12 mouse cellular contexts compared by ENCODE assay signal in genomic region chr14:20113189-20113961, GRCm38 (mm10). TPM values are rescaled to one million over a fixed set of nuclear protein-coding genes. Genes with fewer than 3 reads are reported as not detected.
DNase-seq lines count a peak whose midpoint lies in the region; ATAC-seq and TF ChIP-seq lines count a peak whose summit lies in the region.
"Had no signal": no experiment of that assay in that cellular context is flagged by ENCODE, and none has a peak within 500 bp of the region (broad histone marks: within the 10 kb centered on the region; RNA-seq: fewer than 3 reads in every experiment).

No protein-coding gene starts in this region.

- WGBS in liver, adult 2 months: 47% methylated on average over 7 of the region's 7 CpGs

- TF ChIP-seq POLR2A in liver, adult 2 months (IDR thresholded peaks at IDR 0.05; ENCODE audit: extremely low read depth, insufficient read depth, low read length): no peak

- H3K36me3 ChIP-seq in liver, adult 2 months (ENCODE audit: control insufficient read depth, insufficient read depth, low read length): no peaks in the 10 kb centered on the region
- no peaks in the 10 kb centered on the region for H3K36me3 ChIP-seq in splenic B cell, adult 2 months (ENCODE audit: control insufficient read depth, insufficient read depth, low read length, poor library complexity, severe bottlenecking)
- H3K36me3 ChIP-seq: embryonic facial prominence, embryonic 12.5 days; forebrain, embryonic 12.5 days had no signal

- H3K27me3 ChIP-seq in liver, adult 2 months (ENCODE audit: control insufficient read depth, insufficient read depth, low read length): no peaks in the 10 kb centered on the region
- H3K27me3 ChIP-seq in splenic B cell, adult 2 months (ENCODE audit: control insufficient read depth, insufficient read depth, low read length, poor library complexity, severe bottlenecking): no peaks in the 10 kb centered on the region
- H3K27me3 ChIP-seq: embryonic facial prominence, embryonic 12.5 days had no signal

- H3K27ac ChIP-seq in liver, adult 2 months (replicated peaks; ENCODE audit: insufficient read depth, low read depth, low read length): no peak overlapping the region
- H3K27ac ChIP-seq: embryonic facial prominence, embryonic 12.5 days; forebrain, embryonic 12.5 days; left cerebral cortex, adult 2 months had no signal

- H3K4me3 ChIP-seq in liver, adult 2 months (ENCODE audit: insufficient read depth, low read depth, low read length): no peak overlapping the region
- H3K4me3 ChIP-seq: embryonic facial prominence, embryonic 12.5 days; forebrain, embryonic 12.5 days; left cerebral cortex, adult 2 months had no signal

- no peak for DNase-seq in frontal cortex, postnatal 36 days (ENCODE audit: low spot score in 2 of 2)
- DNase-seq in liver, adult 2 months (ENCODE audit: extremely low read depth, low read depth, low spot score): peak; percentile 34
- no peak for DNase-seq in liver
- peak; percentile 9 for DNase-seq in splenic B cell, adult 2 months (ENCODE audit: low read depth, low spot score)
- DNase-seq in adrenal gland, adult 18-20 months (ENCODE audit: low spot score in 2 of 2): no peak
- DNase-seq in heart, postnatal 25 days (ENCODE audit: low spot score): no peak

- peaks cover 7% of the 10 kb centered on the region; the same call in 1 of the 2 replicates for H3K4me1 ChIP-seq in liver, adult 2 months (ENCODE audit: control insufficient read depth, insufficient read depth, low read length)
- H3K4me1 ChIP-seq: embryonic facial prominence, embryonic 12.5 days; forebrain, embryonic 12.5 days had no signal

- H3K9ac ChIP-seq in liver, adult 2 months (ENCODE audit: low read depth, low read length): no peak overlapping the region
- H3K9ac ChIP-seq: embryonic facial prominence, embryonic 12.5 days; forebrain, embryonic 12.5 days; lung, embryonic 14.5 days had no signal

- ATAC-seq in frontal cortex, adult (ENCODE audit: low TSS enrichment): 0 out of 2 replicates have a peak, but pooled peaks have one; percentile 16
- peak; percentile 25; the same call in 1 of the 2 replicates for ATAC-seq in erythroblast, adult 5-6 weeks (replicated peaks; ENCODE audit: low FRiP score, poor library complexity, severe bottlenecking)

- no peaks in the 10 kb centered on the region for H3K79me2 ChIP-seq in liver, adult 2 months (ENCODE audit: control insufficient read depth, insufficient read depth, low read length)

- intact Hi-C loops in heart, postnatal 25 days (cut with DNase I): no loop called here

- no peak for TF ChIP-seq CTCF in liver, adult 2 months (IDR thresholded peaks at IDR 0.05; ENCODE audit: low read depth, low read length)

RNA-seq across cellular contexts. Expression of gene Saysd1, which starts 25.0 kb away (rescaled TPM):
- total RNA-seq in liver, adult 2 months (2014; rRNA removed): 4.1 and 4.6 TPM in 2 replicates
- polyA plus RNA-seq in liver, adult 2 months (2012; rRNA removed): 10.0 and 10.9 TPM in 2 replicates
- total RNA-seq in erythroblast, adult 5-6 weeks (2015; ENCODE audit: low replicate concordance): 1.9 TPM in 1 of 2 replicates, not detected in the other
- not detected in 2 replicates for total RNA-seq in erythroblast, adult 5-6 weeks (2017; ENCODE audit: low replicate concordance)
- total RNA-seq in adrenal gland, adult 18-20 months (2021): 1 to 10 TPM; 5.1 to 7.8 TPM
- 1 to 10 TPM; 2.4 to 2.7 TPM for total RNA-seq in heart, postnatal 25 days (2021)

Comparison
In these comparisons a context has a peak if more than half of its experiments do, and no peak if none do; other contexts are left out.
1. DNase-seq: peak in liver, adult 2 months (single experiment) and splenic B cell, adult 2 months (single experiment); none in frontal cortex, postnatal 36 days (0 of 2), liver (single experiment), adrenal gland, adult 18-20 months (0 of 2) and heart, postnatal 25 days (single experiment).